Mouse (Mus musculus): ENCODE data around the gene Ttc26. TPM values are rescaled to one million over a fixed set of nuclear protein-coding genes. Genes with fewer than 3 reads are reported as not detected.
"Not testable (repeated sequence)": the region's sequence is repeated elsewhere in the genome, so short reads cannot be mapped to it uniquely, and the experiment has no call there.

Ttc26 gene
- polyA plus RNA-seq, 1 experiment from 2014 or later = 10.0 TPM

- H3K4me2 ChIP-seq = no peak overlapping the region
- WGBS = 86% methylated on average over 6 of the region's 6 CpGs
- H3K4me3 ChIP-seq (replicated peaks) = no peak overlapping the region
- H3K4me1 ChIP-seq = peaks cover 8% of the 10 kb centered on the region
- H3K36me3 ChIP-seq = no peaks in the 10 kb centered on the region
- no peaks in the 10 kb centered on the region for H3K9me3 ChIP-seq (replicated peaks)
- H3K27ac ChIP-seq = no peak overlapping the region
- no peak overlapping the region for H3K9ac ChIP-seq
- no peak for ATAC-seq (replicated peaks; ENCODE audit: low FRiP score)
- H3K27me3 ChIP-seq = peaks cover 42% of the 10 kb centered on the region
These were observed 32.3 kb upstream of the Ttc26 start for GRCm38 (mm10) chr6:38348811-38349453.

- H3K27me3 ChIP-seq = peaks cover 51% of the 10 kb centered on the region
- no peak overlapping the region for H3K4me2 ChIP-seq
- no peaks in the 10 kb centered on the region for H3K9me3 ChIP-seq (replicated peaks)
- H3K36me3 ChIP-seq = no peaks in the 10 kb centered on the region
- no peak overlapping the region for H3K27ac ChIP-seq
- 74% methylated on average over 9 of the region's 9 CpGs for WGBS
- peaks cover 14% of the 10 kb centered on the region for H3K4me1 ChIP-seq
- no peak for ATAC-seq (replicated peaks; ENCODE audit: low FRiP score)
- H3K9ac ChIP-seq = no peak overlapping the region
- no peak overlapping the region for H3K4me3 ChIP-seq (replicated peaks)
These were observed 31.5 kb upstream of the Ttc26 start for GRCm38 (mm10) chr6:38349806-38350205.

- WGBS = 58% methylated on average over 4 of the region's 4 CpGs
These were observed 29.3 kb upstream of the Ttc26 start for GRCm38 (mm10) chr6:38351930-38352329.

GRCm38 (mm10) chr6:38352451-38352850 lies 28.8 kb upstream of the Ttc26 start:
- Histone ChIP-seq H3K4me3 (replicated peaks) (peak overlapping the region; percentile 69), H3K9me3 (replicated peaks) (no peaks in the 10 kb centered on the region), H3K36me3 (no peaks in the 10 kb centered on the region), H3K9ac (no peak overlapping the region), H3K4me1 (peaks cover 21% of the 10 kb centered on the region), H3K27ac (no peak overlapping the region), H3K27me3 (peaks cover 76% of the 10 kb centered on the region), H3K4me2 (peak overlapping the region; percentile 27; the same call in 1 of the 2 replicates)
- 14% methylated on average over 10 of the region's 10 CpGs for WGBS
- no peak for ATAC-seq (replicated peaks; ENCODE audit: low FRiP score)

More at GRCm38 (mm10) chr6:38351930-38352329, 29.3 kb upstream of the Ttc26 start:
- Histone ChIP-seq H3K4me3 (replicated peaks) (no peak overlapping the region), H3K36me3 (no peaks in the 10 kb centered on the region), H3K9me3 (replicated peaks) (no peaks in the 10 kb centered on the region), H3K9ac (no peak overlapping the region), H3K27me3 (peaks cover 72% of the 10 kb centered on the region), H3K27ac (no peak overlapping the region), H3K4me1 (peaks cover 21% of the 10 kb centered on the region), H3K4me2 (no peak overlapping the region)
- no peak for ATAC-seq (replicated peaks; ENCODE audit: low FRiP score)

- Histone ChIP-seq H3K4me2 (peak overlapping the region; percentile 86), H3K9ac (no peak overlapping the region), H3K27me3 (peaks cover 81% of the 10 kb centered on the region), H3K4me3 (replicated peaks) (peak overlapping the region; percentile 69), H3K4me1 (peaks cover 21% of the 10 kb centered on the region), H3K27ac (no peak overlapping the region), H3K36me3 (no peaks in the 10 kb centered on the region), H3K9me3 (replicated peaks) (no peaks in the 10 kb centered on the region)
- WGBS = 4% methylated on average over 13 of the region's 13 CpGs
- no peak for ATAC-seq (replicated peaks; ENCODE audit: low FRiP score)
These were observed 28.1 kb upstream of the Ttc26 start for GRCm38 (mm10) chr6:38353181-38353580.

GRCm38 (mm10) chr6:38353811-38354722 lies 27.2 kb upstream of the Ttc26 start, which contains the start of gene Zc3hav1:
Gene Zc3hav1 (minus strand): TSS chr6:38354603.
- Histone ChIP-seq H3K27me3 (peaks cover 84% of the 10 kb centered on the region), H3K36me3 (no peaks in the 10 kb centered on the region), H3K9me3 (replicated peaks) (no peaks in the 10 kb centered on the region), H3K27ac (peak within 1 kb of the TSS; percentile 41; the same call in 1 of the 2 replicates), H3K9ac (peak within 1 kb of the TSS; percentile 60), H3K4me2 (peak within 1 kb of the TSS; percentile 86), H3K4me1 (peaks cover 21% of the 10 kb centered on the region), H3K4me3 (replicated peaks) (peak within 1 kb of the TSS; percentile 69)
- under 1% methylated on average over 87 of the region's 87 CpGs for WGBS
- ATAC-seq (replicated peaks; ENCODE audit: low FRiP score) = peak; percentile 86

- 3% methylated on average over 20 of the region's 20 CpGs for WGBS
- peaks cover 79% of the 10 kb centered on the region for H3K27me3 ChIP-seq
These were observed 26.4 kb upstream of the Ttc26 start for GRCm38 (mm10) chr6:38354723-38355353.

GRCm38 (mm10) chr6:38355354-38355823 lies 25.9 kb upstream of the Ttc26 start:
- H3K4me2 ChIP-seq = peak overlapping the region; percentile 86
- ATAC-seq (replicated peaks; ENCODE audit: low FRiP score) = no peak
- no peak overlapping the region for H3K9ac ChIP-seq
- peaks cover 73% of the 10 kb centered on the region for H3K27me3 ChIP-seq
- H3K9me3 ChIP-seq (replicated peaks) = no peaks in the 10 kb centered on the region
- 5% methylated on average over 8 of the region's 8 CpGs for WGBS
- no peak overlapping the region for H3K27ac ChIP-seq
- H3K4me3 ChIP-seq (replicated peaks) = peak overlapping the region; percentile 69
- no peaks in the 10 kb centered on the region for H3K36me3 ChIP-seq
- peaks cover 21% of the 10 kb centered on the region for H3K4me1 ChIP-seq

More at GRCm38 (mm10) chr6:38354723-38355353, 26.4 kb upstream of the Ttc26 start:
- Histone ChIP-seq H3K9ac (0 out of 2 replicates have a peak overlapping the region, but pooled peaks have one; percentile 60), H3K4me3 (replicated peaks) (peak overlapping the region; percentile 69), H3K9me3 (replicated peaks) (no peaks in the 10 kb centered on the region), H3K36me3 (no peaks in the 10 kb centered on the region), H3K27ac (0 out of 2 replicates have a peak overlapping the region, but pooled peaks have one; percentile 41), H3K4me1 (peaks cover 21% of the 10 kb centered on the region), H3K4me2 (peak overlapping the region; percentile 86)
- ATAC-seq (replicated peaks; ENCODE audit: low FRiP score) = peak; percentile 23; the same call in 1 of the 2 replicates

- WGBS = 18% methylated on average over 7 of the region's 7 CpGs
- Histone ChIP-seq H3K36me3 (no peaks in the 10 kb centered on the region), H3K27me3 (peaks cover 69% of the 10 kb centered on the region)
These were observed 25.4 kb upstream of the Ttc26 start for GRCm38 (mm10) chr6:38355862-38356261.

GRCm38 (mm10) chr6:38356661-38357433 lies 24.4 kb upstream of the Ttc26 start:
- Histone ChIP-seq H3K27me3 (peaks cover 61% of the 10 kb centered on the region), H3K4me1 (peaks cover 21% of the 10 kb centered on the region)
- not testable (repeated sequence) for H3K36me3 ChIP-seq; H3K9me3 ChIP-seq (replicated peaks); H3K9ac ChIP-seq; ATAC-seq (replicated peaks; ENCODE audit: low FRiP score); H3K27ac ChIP-seq; H3K4me2 ChIP-seq; H3K4me3 ChIP-seq (replicated peaks)
- 81% methylated on average over 15 of the region's 15 CpGs for WGBS

More at GRCm38 (mm10) chr6:38355862-38356261, 25.4 kb upstream of the Ttc26 start:
- no peak overlapping the region for H3K9ac ChIP-seq
- peaks cover 21% of the 10 kb centered on the region for H3K4me1 ChIP-seq
- no peak overlapping the region for H3K4me2 ChIP-seq
- H3K27ac ChIP-seq = no peak overlapping the region
- no peak for ATAC-seq (replicated peaks; ENCODE audit: low FRiP score)
- no peaks in the 10 kb centered on the region for H3K9me3 ChIP-seq (replicated peaks)
- no peak overlapping the region for H3K4me3 ChIP-seq (replicated peaks)

Measured in kidney, embryonic 15.5 days (tissue).